Mouse (Mus musculus): Measurements from ENCODE around the gene Map4k5. TPM values are rescaled to one million over a fixed set of nuclear protein-coding genes. Genes with fewer than 3 reads are reported as not detected.

Map4k5 gene
- polyA plus RNA-seq, 2 experiments, result 34.3 to 50.4 TPM

DNA sequence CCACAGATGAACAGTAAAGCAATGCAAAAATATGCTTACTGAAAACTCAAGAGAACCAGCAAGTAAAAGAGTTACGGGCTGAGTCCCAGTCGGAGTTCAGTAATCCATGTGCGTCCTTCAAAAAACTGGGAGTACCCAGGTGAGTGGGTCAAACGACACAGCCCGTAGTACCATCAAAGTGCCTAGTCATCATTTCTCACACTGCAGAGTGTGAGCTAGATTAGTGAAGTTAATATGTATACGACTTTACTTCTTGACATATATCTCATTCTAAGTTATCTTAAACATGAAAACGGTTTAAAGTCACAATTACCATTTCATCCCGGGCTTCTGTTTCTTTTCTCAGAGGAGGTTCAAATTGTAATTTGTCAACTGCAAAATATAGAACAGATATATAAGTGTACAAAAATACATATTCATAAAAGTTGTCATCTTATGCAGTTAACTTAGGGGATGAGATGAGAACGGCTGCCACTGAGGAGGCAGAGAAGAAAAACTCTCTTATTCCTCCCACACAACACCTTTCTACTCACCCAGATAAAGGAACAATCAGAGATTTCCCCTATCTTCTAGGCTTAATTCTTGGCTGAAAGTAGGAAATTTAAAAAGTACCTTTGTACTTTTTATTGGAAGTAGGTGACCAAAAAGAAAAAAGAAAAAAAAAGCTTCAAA is 61.6 kb downstream of the Map4k5 start:
- ATAC-seq (ENCODE audit: low FRiP score, low read depth) (no peak), DNase-seq (ENCODE audit: low spot score) (no peak)
- Histone ChIP-seq H3K27me3 (ENCODE audit: control insufficient read depth, insufficient read depth, low read length) (no peaks in the 10 kb centered on the region), H3K9ac (ENCODE audit: low read depth, low read length, severe bottlenecking) (no peak overlapping the region), H3K36me3 (ENCODE audit: control insufficient read depth, insufficient read depth, low read length) (peaks cover 68% of the 10 kb centered on the region), H3K27ac (replicated peaks; ENCODE audit: low read depth, low read length) (no peak overlapping the region), H3K9me3 (ENCODE audit: control insufficient read depth, low read length) (no peaks in the 10 kb centered on the region), H3K4me2 (replicated peaks; ENCODE audit: low read depth, low read length, severe bottlenecking) (no peak overlapping the region), H3K4me1 (ENCODE audit: control insufficient read depth, insufficient read depth, low read length) (no peaks in the 10 kb centered on the region), H3K4me3 (replicated peaks; ENCODE audit: low read length) (no peak overlapping the region)
- no peak for TF ChIP-seq POLR2A (IDR thresholded peaks at IDR 0.05; ENCODE audit: borderline replicate concordance, extremely low read depth, insufficient read depth, insufficient read length)
- WGBS, result 91% methylated on average over 9 of the region's 9 CpGs

DNA sequence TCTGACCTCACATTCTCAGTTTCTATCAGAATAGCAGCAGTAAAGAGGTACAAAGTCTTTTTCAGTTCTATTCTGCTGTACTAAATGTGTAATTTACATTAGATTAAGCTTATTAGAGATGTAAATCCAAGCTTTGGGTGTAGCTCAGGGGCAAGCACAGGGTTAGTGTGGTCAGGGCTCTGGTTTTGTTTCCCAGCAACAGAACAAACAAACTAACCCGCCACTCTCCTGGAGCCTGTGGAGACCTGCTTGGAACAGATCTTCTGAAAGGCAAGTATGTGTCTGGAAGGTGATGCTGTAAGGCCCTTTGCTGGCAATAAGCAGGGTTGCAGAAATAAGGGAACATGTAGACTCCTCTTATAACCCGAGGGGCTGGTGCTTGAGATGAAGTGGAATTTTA is 64.8 kb downstream of the Map4k5 start:
- Histone ChIP-seq H3K36me3 (ENCODE audit: control insufficient read depth, insufficient read depth, low read length) (peaks cover 67% of the 10 kb centered on the region), H3K9me3 (ENCODE audit: control insufficient read depth, low read length) (no peaks in the 10 kb centered on the region), H3K4me1 (ENCODE audit: control insufficient read depth, insufficient read depth, low read length) (no peaks in the 10 kb centered on the region), H3K9ac (ENCODE audit: low read depth, low read length, severe bottlenecking) (no peak overlapping the region), H3K4me3 (replicated peaks; ENCODE audit: low read length) (no peak overlapping the region), H3K27ac (replicated peaks; ENCODE audit: low read depth, low read length) (no peak overlapping the region), H3K27me3 (ENCODE audit: control insufficient read depth, insufficient read depth, low read length) (no peaks in the 10 kb centered on the region), H3K4me2 (replicated peaks; ENCODE audit: low read depth, low read length, severe bottlenecking) (no peak overlapping the region)
- DNase-seq (ENCODE audit: low spot score), result no peak
- ATAC-seq (ENCODE audit: low FRiP score, low read depth), result no peak
- 82% methylated on average over 2 of the region's 2 CpGs for WGBS
- no peak for TF ChIP-seq POLR2A (IDR thresholded peaks at IDR 0.05; ENCODE audit: borderline replicate concordance, extremely low read depth, insufficient read depth, insufficient read length)

DNA sequence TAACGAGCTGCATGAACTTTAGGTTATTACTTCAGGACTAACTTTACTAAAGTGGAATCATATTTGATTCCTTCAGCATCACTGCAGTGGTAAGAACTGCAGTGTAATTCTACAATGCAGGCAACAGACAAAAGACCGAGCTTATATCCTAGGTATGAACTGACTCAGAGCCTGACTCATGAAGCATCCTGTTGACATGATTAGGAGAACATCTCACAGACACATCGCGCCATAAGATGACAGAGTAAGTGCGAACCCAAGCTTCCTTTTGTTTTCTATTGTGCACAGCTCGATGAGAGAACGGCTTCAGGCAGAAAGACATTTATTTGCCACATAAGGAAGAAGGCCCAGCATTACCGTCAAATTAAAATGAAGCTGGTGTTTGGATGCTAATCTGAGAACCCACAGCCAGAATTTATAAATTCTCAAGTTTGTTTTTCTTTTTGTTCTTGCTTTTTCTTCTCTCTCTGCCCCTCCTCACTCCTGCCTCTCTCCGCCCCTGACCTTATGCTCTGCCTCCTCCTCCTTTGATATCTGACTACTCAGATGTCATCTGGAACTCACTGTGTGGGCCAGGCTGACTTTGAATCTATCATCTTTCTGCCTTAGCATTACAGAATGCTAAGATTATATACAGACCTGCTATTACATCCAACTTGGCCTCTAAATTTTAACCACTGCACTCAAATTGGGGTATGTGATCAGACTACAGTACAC is 68.0 kb downstream of the Map4k5 start:
- Histone ChIP-seq H3K4me1 (ENCODE audit: control insufficient read depth, insufficient read depth, low read length) (no peaks in the 10 kb centered on the region), H3K27ac (replicated peaks; ENCODE audit: low read depth, low read length) (no peak overlapping the region), H3K4me2 (replicated peaks; ENCODE audit: low read depth, low read length, severe bottlenecking) (no peak overlapping the region), H3K27me3 (ENCODE audit: control insufficient read depth, insufficient read depth, low read length) (no peaks in the 10 kb centered on the region), H3K4me3 (replicated peaks; ENCODE audit: low read length) (no peak overlapping the region), H3K36me3 (ENCODE audit: control insufficient read depth, insufficient read depth, low read length) (peaks cover 82% of the 10 kb centered on the region), H3K9me3 (ENCODE audit: control insufficient read depth, low read length) (no peaks in the 10 kb centered on the region), H3K9ac (ENCODE audit: low read depth, low read length, severe bottlenecking) (no peak overlapping the region)
- no peak for DNase-seq (ENCODE audit: low spot score)
- no peak for TF ChIP-seq POLR2A (IDR thresholded peaks at IDR 0.05; ENCODE audit: borderline replicate concordance, extremely low read depth, insufficient read depth, insufficient read length)
- WGBS, result 94% methylated on average over 9 of the region's 9 CpGs
- ATAC-seq (ENCODE audit: low FRiP score, low read depth), result no peak

DNA sequence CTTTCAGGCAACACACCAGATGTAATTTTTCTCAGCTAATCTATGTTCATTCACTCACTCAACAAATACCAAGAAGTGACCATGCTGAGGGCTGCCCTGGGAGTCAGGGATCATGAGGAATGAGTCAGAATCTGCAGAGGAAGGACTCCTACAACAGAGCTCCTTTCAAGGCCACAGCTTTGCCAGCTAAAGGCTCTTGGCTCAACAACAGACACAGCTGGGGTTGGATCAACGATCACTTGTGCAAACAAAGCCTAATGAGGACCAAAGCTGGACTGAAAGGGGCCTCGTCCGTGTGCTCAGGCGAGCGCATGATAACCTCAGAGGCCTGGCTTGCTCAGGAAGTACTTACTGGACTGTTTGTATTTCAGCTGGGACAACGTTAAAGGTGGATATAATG is 78.7 kb downstream of the Map4k5 start:
- ATAC-seq (ENCODE audit: low FRiP score, low read depth) (no peak), DNase-seq (ENCODE audit: low spot score) (no peak)
- H3K4me1 ChIP-seq (ENCODE audit: control insufficient read depth, insufficient read depth, low read length), result no peaks in the 10 kb centered on the region
- no peak overlapping the region for H3K4me2 ChIP-seq (replicated peaks; ENCODE audit: low read depth, low read length, severe bottlenecking)
- H3K4me3 ChIP-seq (replicated peaks; ENCODE audit: low read length), result no peak overlapping the region
- 67% methylated on average over 6 of the region's 6 CpGs for WGBS
- no peaks in the 10 kb centered on the region for H3K9me3 ChIP-seq (ENCODE audit: control insufficient read depth, low read length)
- no peaks in the 10 kb centered on the region for H3K27me3 ChIP-seq (ENCODE audit: control insufficient read depth, insufficient read depth, low read length)
- no peak overlapping the region for H3K27ac ChIP-seq (replicated peaks; ENCODE audit: low read depth, low read length)
- no peak for TF ChIP-seq POLR2A (IDR thresholded peaks at IDR 0.05; ENCODE audit: borderline replicate concordance, extremely low read depth, insufficient read depth, insufficient read length)
- peaks cover 81% of the 10 kb centered on the region for H3K36me3 ChIP-seq (ENCODE audit: control insufficient read depth, insufficient read depth, low read length)
- no peak overlapping the region; the same call in 1 of the 2 replicates for H3K9ac ChIP-seq (ENCODE audit: low read depth, low read length, severe bottlenecking)

GRCm38 (mm10) chr12:69813596-69813995 is 79.4 kb downstream of the Map4k5 start:
- no peak for TF ChIP-seq POLR2A (IDR thresholded peaks at IDR 0.05; ENCODE audit: borderline replicate concordance, extremely low read depth, insufficient read depth, insufficient read length)
- H3K36me3 ChIP-seq (ENCODE audit: control insufficient read depth, insufficient read depth, low read length), result peaks cover 83% of the 10 kb centered on the region
- no peak overlapping the region for H3K27ac ChIP-seq (replicated peaks; ENCODE audit: low read depth, low read length)
- DNase-seq (ENCODE audit: low spot score), result no peak
- H3K9me3 ChIP-seq (ENCODE audit: control insufficient read depth, low read length), result no peaks in the 10 kb centered on the region
- H3K4me3 ChIP-seq (replicated peaks; ENCODE audit: low read length), result no peak overlapping the region
- ATAC-seq (ENCODE audit: low FRiP score, low read depth), result no peak
- H3K4me2 ChIP-seq (replicated peaks; ENCODE audit: low read depth, low read length, severe bottlenecking), result no peak overlapping the region
- no peaks in the 10 kb centered on the region for H3K27me3 ChIP-seq (ENCODE audit: control insufficient read depth, insufficient read depth, low read length)
- 69% methylated on average over 2 of the region's 2 CpGs for WGBS
- no peaks in the 10 kb centered on the region for H3K4me1 ChIP-seq (ENCODE audit: control insufficient read depth, insufficient read depth, low read length)
- H3K9ac ChIP-seq (ENCODE audit: low read depth, low read length, severe bottlenecking), result no peak overlapping the region
